Mouse (Mus musculus) midbrain, embryonic 12.5 days (tissue): ENCODE results near the gene Xrcc2. TPM values are rescaled to one million over a fixed set of nuclear protein-coding genes. Genes with fewer than 3 reads are reported as not detected.

Experiments
- ATAC-seq: fragments of 200-750 bp; cut with Nextera tagmentation; 2 replicates; pipeline ENCODE4 v1.8.0; 2017; ENCODE audit warnings: low read depth, moderate TSS enrichment, moderate library complexity; ENCODE audit not compliant: low FRiP score
- H3K27ac ChIP-seq: fragments of 300-500 bp; sonication (generic); replicated peaks from 2 replicates; pipeline ENCODE4 v1.5.1; 2016; ENCODE audit warnings: mild to moderate bottlenecking
- H3K27me3 ChIP-seq: fragments of 300-500 bp; sonication (generic); 2 replicates; pipeline ENCODE4 v1.6.1; 2016; ENCODE audit warnings: mild to moderate bottlenecking
- H3K36me3 ChIP-seq: fragments of 300-500 bp; sonication (generic); 2 replicates; pipeline ENCODE4 v1.6.1; 2016
- H3K4me1 ChIP-seq: fragments of 300-500 bp; sonication (generic); 2 replicates; pipeline ENCODE4 v1.6.1; 2016
- H3K4me2 ChIP-seq: fragments of 300-500 bp; sonication (generic); replicated peaks from 2 replicates; pipeline ENCODE4 v1.6.1; 2016; ENCODE audit warnings: mild to moderate bottlenecking, moderate library complexity
- H3K4me3 ChIP-seq: fragments of 300-500 bp; sonication (generic); 2 replicates; pipeline ENCODE4 v1.5.1; 2016; ENCODE audit warnings: mild to moderate bottlenecking
- H3K9ac ChIP-seq: fragments of 300-500 bp; sonication (generic); replicated peaks from 2 replicates; pipeline ENCODE4 v1.6.1; 2016; ENCODE audit warnings: mild to moderate bottlenecking, moderate library complexity
- H3K9me3 ChIP-seq: fragments of 300-500 bp; sonication (generic); 2 replicates; pipeline ENCODE4 v1.6.1; 2016; ENCODE audit warnings: mild to moderate bottlenecking
- WGBS: fragments of 180-500 bp; shearing (Covaris S2); methylation state at CpG from one replicate; pipeline ENCODE4 v1.1.7; 2016; 5-methylcytosine and 5-hydroxymethylcytosine counted together
- polyA plus RNA-seq: library from polyadenylated mRNA; unstranded; fragments of >200 nt; fragmentation: Nextera tagmentation; extraction: Ambion mirVana; gene quantifications from 2 replicates; pipeline ENCODE4 v1.2.1, GENCODE M21; 2016

Gene Xrcc2
- polyA plus RNA-seq, 1 experiment from 2014 or later, result 10.2 TPM

DNA sequence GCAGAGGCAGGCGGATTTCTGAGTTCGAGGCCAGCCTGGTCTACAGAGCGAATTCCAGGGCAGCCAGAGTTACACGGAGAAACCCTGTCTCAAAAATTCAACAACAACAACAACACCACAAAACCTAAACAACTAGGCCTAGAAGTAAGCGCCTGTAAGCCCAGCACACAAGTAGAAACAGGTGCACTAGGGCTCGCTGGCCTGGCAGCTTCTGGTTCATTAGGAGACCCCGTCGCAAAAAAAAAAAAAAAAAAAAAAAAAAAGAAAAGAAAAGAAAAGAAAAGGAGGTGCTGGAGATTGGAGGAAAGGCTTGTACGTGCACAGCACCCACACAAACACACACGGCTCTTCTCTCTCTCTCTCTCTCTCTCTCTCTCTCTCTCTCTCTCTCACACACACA lies 40.1 kb downstream of the Xrcc2 start:
- peaks cover 10% of the 10 kb centered on the region for H3K4me1 ChIP-seq
- WGBS, result 73% methylated on average over 9 of the region's 10 CpGs
- H3K9ac ChIP-seq, result no peak overlapping the region
- H3K4me3 ChIP-seq, result no peak overlapping the region
- no peak for ATAC-seq
- H3K9me3 ChIP-seq, result no peaks in the 10 kb centered on the region
- H3K4me2 ChIP-seq, result no peak overlapping the region
- H3K27ac ChIP-seq, result no peak overlapping the region
- no peaks in the 10 kb centered on the region for H3K27me3 ChIP-seq
- H3K36me3 ChIP-seq, result no peaks in the 10 kb centered on the region

- WGBS, result 81% methylated on average over 2 of the region's 2 CpGs
- Histone ChIP-seq H3K4me1 (peaks cover 7% of the 10 kb centered on the region), H3K4me2 (no peak overlapping the region), H3K4me3 (no peak overlapping the region), H3K27ac (no peak overlapping the region), H3K27me3 (no peaks in the 10 kb centered on the region), H3K36me3 (no peaks in the 10 kb centered on the region), H3K9me3 (no peaks in the 10 kb centered on the region), H3K9ac (no peak overlapping the region)
- no peak for ATAC-seq
Measured at GRCm38 (mm10) chr5:25663165-25663564, 42.5 kb downstream of the Xrcc2 start.

GRCm38 (mm10) chr5:25654578-25654987 lies 51.0 kb downstream of the Xrcc2 start:
- ATAC-seq, result peak; percentile 56
- H3K4me1 ChIP-seq, result peaks cover 20% of the 10 kb centered on the region
- no peak overlapping the region for H3K27ac ChIP-seq
- peak overlapping the region; percentile 19 for H3K4me3 ChIP-seq
- 0 out of 2 replicates have a peak overlapping the region, but pooled peaks have one; percentile 31 for H3K9ac ChIP-seq
- H3K4me2 ChIP-seq, result peak overlapping the region; percentile 48
- H3K36me3 ChIP-seq, result no peaks in the 10 kb centered on the region
- WGBS, result 4% methylated on average over 14 of the region's 14 CpGs
- H3K27me3 ChIP-seq, result no peaks in the 10 kb centered on the region
- no peaks in the 10 kb centered on the region for H3K9me3 ChIP-seq

- Histone ChIP-seq H3K9ac (no peak overlapping the region), H3K4me3 (no peak overlapping the region), H3K4me2 (no peak overlapping the region), H3K36me3 (no peaks in the 10 kb centered on the region), H3K27me3 (no peaks in the 10 kb centered on the region), H3K4me1 (peaks cover 20% of the 10 kb centered on the region), H3K27ac (no peak overlapping the region), H3K9me3 (no peaks in the 10 kb centered on the region)
- no peak for ATAC-seq
- WGBS, result 22% methylated on average over 3 of the region's 3 CpGs
Measured at GRCm38 (mm10) chr5:25653377-25653776, 52.2 kb downstream of the Xrcc2 start.

GRCm38 (mm10) chr5:25652435-25652834 lies 53.2 kb downstream of the Xrcc2 start:
- 86% methylated on average over 7 of the region's 7 CpGs for WGBS

DNA sequence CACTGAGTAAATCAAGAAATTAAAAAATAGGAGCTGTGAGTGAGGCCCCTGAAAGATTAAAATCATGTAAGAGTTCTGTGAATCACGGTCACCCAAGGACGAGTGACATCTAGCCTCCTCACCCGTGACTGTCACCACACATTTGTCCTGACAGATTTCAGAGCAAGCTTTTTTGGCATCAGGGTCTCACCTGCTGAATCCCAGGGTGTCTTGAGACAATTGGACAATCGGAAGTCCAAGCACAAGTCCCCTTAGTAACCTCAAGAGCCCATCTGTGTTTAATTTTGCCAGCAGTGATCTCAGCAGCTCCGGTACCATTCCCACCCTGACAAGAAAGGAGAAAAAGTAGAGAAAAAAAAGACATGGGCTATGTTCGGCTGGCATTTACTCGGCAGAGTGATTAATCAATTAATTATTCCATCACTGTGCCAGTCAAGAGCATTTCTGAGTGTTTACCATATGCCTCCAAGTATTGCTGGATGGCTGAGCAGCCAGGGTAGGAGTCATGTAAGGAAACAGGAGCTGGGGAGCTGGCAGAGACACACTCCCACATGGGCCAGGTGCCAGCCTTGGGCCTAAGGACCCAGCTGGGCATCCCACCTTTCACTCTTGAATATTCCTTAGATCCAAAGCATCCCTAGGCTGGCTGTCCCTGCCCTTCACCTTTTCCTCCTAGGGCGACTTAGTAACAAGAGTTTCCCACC lies 59.8 kb downstream of the Xrcc2 start:
- ATAC-seq, result no peak
- no peaks in the 10 kb centered on the region for H3K4me1 ChIP-seq
- H3K27ac ChIP-seq, result no peak overlapping the region
- no peak overlapping the region for H3K9ac ChIP-seq
- no peaks in the 10 kb centered on the region for H3K27me3 ChIP-seq
- no peaks in the 10 kb centered on the region for H3K36me3 ChIP-seq
- no peak overlapping the region for H3K4me2 ChIP-seq
- no peak overlapping the region for H3K4me3 ChIP-seq
- 92% methylated on average over 8 of the region's 8 CpGs for WGBS
- no peaks in the 10 kb centered on the region for H3K9me3 ChIP-seq

More at GRCm38 (mm10) chr5:25652435-25652834, 53.2 kb downstream of the Xrcc2 start:
- Histone ChIP-seq H3K9ac (no peak overlapping the region), H3K36me3 (no peaks in the 10 kb centered on the region), H3K27me3 (no peaks in the 10 kb centered on the region), H3K4me1 (peaks cover 20% of the 10 kb centered on the region), H3K4me3 (no peak overlapping the region), H3K4me2 (no peak overlapping the region), H3K9me3 (no peaks in the 10 kb centered on the region), H3K27ac (no peak overlapping the region)
- no peak for ATAC-seq

GRCm38 (mm10) chr5:25644509-25644908 lies 61.1 kb downstream of the Xrcc2 start:
- no peak for ATAC-seq

GRCm38 (mm10) chr5:25642741-25643140 lies 62.9 kb downstream of the Xrcc2 start:
- no peak overlapping the region for H3K4me2 ChIP-seq
- H3K9me3 ChIP-seq, result no peaks in the 10 kb centered on the region
- no peak overlapping the region for H3K27ac ChIP-seq
- no peak overlapping the region for H3K4me3 ChIP-seq
- no peaks in the 10 kb centered on the region for H3K27me3 ChIP-seq
- H3K36me3 ChIP-seq, result no peaks in the 10 kb centered on the region
- no peak overlapping the region for H3K9ac ChIP-seq
- no peaks in the 10 kb centered on the region for H3K4me1 ChIP-seq
- WGBS, result 85% methylated on average over 1 of the region's 1 CpGs
- ATAC-seq, result no peak

More at GRCm38 (mm10) chr5:25644509-25644908, 61.1 kb downstream of the Xrcc2 start:
- Histone ChIP-seq H3K4me1 (no peaks in the 10 kb centered on the region), H3K9ac (no peak overlapping the region), H3K9me3 (no peaks in the 10 kb centered on the region), H3K4me2 (no peak overlapping the region), H3K4me3 (no peak overlapping the region), H3K27me3 (no peaks in the 10 kb centered on the region), H3K27ac (no peak overlapping the region), H3K36me3 (no peaks in the 10 kb centered on the region)
- WGBS, result 98% methylated on average over 2 of the region's 2 CpGs

Other genes with a start within 250 kb of the Xrcc2 start
- gene Kmt2c, start 207.0 kb downstream of the Xrcc2 start, polyA plus RNA-seq, result 25.4 and 29.2 TPM in 2 replicates
- gene Cct8l1, start 189.8 kb downstream of the Xrcc2 start, polyA plus RNA-seq, result not detected in 2 replicates
- 7.7 and 7.9 TPM in 2 replicates for gene Actr3b, start 54.2 kb upstream of the Xrcc2 start, polyA plus RNA-seq
- not detected in 2 replicates for gene Gm21663, start 236.6 kb upstream of the Xrcc2 start, polyA plus RNA-seq
- 0.12 TPM in 1 of 2 replicates, not detected in the other for gene Gm21671, start 248.6 kb upstream of the Xrcc2 start, polyA plus RNA-seq